Mouse (Mus musculus): ENCODE results near the gene Fpr-rs4.
"Not testable (repeated sequence)": the region's sequence is repeated elsewhere in the genome, so short reads cannot be mapped to it uniquely, and the experiment has no call there.

- not testable (repeated sequence) for TF ChIP-seq CTCF (IDR thresholded peaks at IDR 0.05; ENCODE audit: extremely low read depth, insufficient read depth, insufficient read length, insufficient replicate concordance); POLR2A (IDR thresholded peaks at IDR 0.05; ENCODE audit: low read depth, low read length)
Observed at GRCm38 (mm10) chr17:17981232-17981631, 40.3 kb upstream of the Fpr-rs4 start.
